Mouse (Mus musculus) heart, postnatal 0 days (tissue): Measurements from ENCODE around the gene Actn3.

Experiments
- CTCF ChIP-seq: IDR thresholded peaks from 2 replicates; pipeline ENCODE4 v1.5.1; 2016; ENCODE audit warnings: antibody characterized with exemption, control low read depth, low read depth
- EP300 ChIP-seq: IDR thresholded peaks from 2 replicates; pipeline ENCODE4 v1.6.1; 2016; ENCODE audit warnings: antibody characterized with exemption, low read depth

GRCm38 (mm10) chr19:4829156-4829555 lies 48.6 kb downstream of the Actn3 start:
- TF ChIP-seq CTCF: 0 out of 2 replicates have a peak, but pooled peaks have one; percentile 8
- no peak for TF ChIP-seq EP300
